Mouse (Mus musculus) embryonic facial prominence, embryonic 12.5 days (tissue): Measurements from ENCODE around the gene Trim7. TPM values are rescaled to one million over a fixed set of nuclear protein-coding genes. Genes with fewer than 3 reads are reported as not detected.

ENCODE experiments used
- ATAC-seq: fragments of 200-750 bp; cut with Nextera tagmentation; 2 replicates; pipeline ENCODE4 v1.8.0; 2017; ENCODE audit not compliant: insufficient number of reproducible peaks, insufficient read depth, low FRiP score, low TSS enrichment
- H3K27ac ChIP-seq: fragments of 300-500 bp; sonication (generic); 2 replicates; pipeline ENCODE4 v1.5.1; 2016; ENCODE audit warnings: mild to moderate bottlenecking
- H3K27me3 ChIP-seq: fragments of 300-500 bp; sonication (generic); 2 replicates; pipeline ENCODE4 v1.6.1; 2016; ENCODE audit warnings: mild to moderate bottlenecking, moderate library complexity
- H3K36me3 ChIP-seq: fragments of 300-500 bp; sonication (generic); 2 replicates; pipeline ENCODE4 v1.6.1; 2016; ENCODE audit warnings: mild to moderate bottlenecking
- H3K4me1 ChIP-seq: fragments of 300-500 bp; sonication (generic); 2 replicates; pipeline ENCODE4 v1.6.1; 2016
- H3K4me2 ChIP-seq: fragments of 300-500 bp; sonication (generic); replicated peaks from 2 replicates; pipeline ENCODE4 v1.6.1; 2016; ENCODE audit warnings: mild to moderate bottlenecking, moderate library complexity
- H3K4me3 ChIP-seq: fragments of 300-500 bp; sonication (generic); 2 replicates; pipeline ENCODE4 v1.5.1; 2016; ENCODE audit warnings: mild to moderate bottlenecking
- H3K9ac ChIP-seq: fragments of 300-500 bp; sonication (generic); 2 replicates; pipeline ENCODE4 v1.6.1; 2016; ENCODE audit warnings: mild to moderate bottlenecking, moderate library complexity
- H3K9me3 ChIP-seq: fragments of 300-500 bp; sonication (generic); 2 replicates; pipeline ENCODE4 v1.6.1; 2016; ENCODE audit warnings: mild to moderate bottlenecking, moderate library complexity
- whole genome bisulfite sequencing: fragments of 180-500 bp; shearing (Covaris S2); methylation state at CpG from one replicate; pipeline ENCODE4 v1.1.7; 2016; 5-methylcytosine and 5-hydroxymethylcytosine counted together
- polyA plus RNA-seq: library from polyadenylated mRNA; unstranded; fragments of >200 nt; fragmentation: Nextera tagmentation; extraction: Ambion mirVana; gene quantifications from 2 replicates; pipeline ENCODE4 v1.2.1, GENCODE M21; 2016

The Trim7 gene
- polyA plus RNA-seq, 1 experiment from 2014 or later = 0.65 TPM

DNA sequence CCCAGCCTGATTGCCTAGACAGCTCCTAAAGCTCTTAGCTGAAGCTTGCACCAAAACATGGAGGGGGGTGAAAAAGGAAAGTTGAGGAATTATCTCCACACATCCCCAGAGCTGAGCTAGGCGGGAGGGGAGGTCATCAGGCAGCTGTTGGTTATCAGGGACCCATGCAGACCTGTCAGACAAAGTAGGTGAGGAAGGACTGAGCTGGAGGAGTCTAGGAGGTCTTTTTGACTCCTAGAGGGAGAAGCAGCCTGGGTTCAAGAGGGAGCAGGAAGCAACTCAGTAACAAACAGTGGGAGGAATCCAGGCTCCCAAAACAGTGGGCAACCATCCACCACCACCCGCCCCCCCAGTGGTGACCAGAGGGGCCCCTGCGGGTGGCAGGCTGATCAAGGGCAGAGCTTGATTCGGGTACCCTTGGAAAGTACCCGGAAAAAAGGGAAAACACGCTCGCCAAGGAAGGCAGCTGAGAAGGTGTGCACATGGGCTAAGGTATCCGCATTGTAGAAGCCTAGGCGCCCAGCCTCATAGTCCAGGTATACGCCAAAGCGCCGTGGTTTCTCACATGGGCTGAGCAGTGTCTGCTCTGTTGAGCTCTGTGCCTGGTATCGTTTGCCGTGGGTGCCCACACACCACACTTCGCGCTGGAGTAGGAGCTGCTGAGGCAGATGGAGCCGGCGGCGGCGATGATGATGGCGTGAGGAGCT lies 18.9 kb upstream of the Trim7 start:
- no peak overlapping the region for H3K4me2 ChIP-seq
- H3K36me3 ChIP-seq = peaks cover 96% of the 10 kb centered on the region
- H3K9ac ChIP-seq = no peak overlapping the region
- ATAC-seq = peak; percentile 53; the same call in 1 of the 2 replicates
- H3K4me1 ChIP-seq = peaks cover 5% of the 10 kb centered on the region
- no peaks in the 10 kb centered on the region for H3K9me3 ChIP-seq
- no peaks in the 10 kb centered on the region for H3K27me3 ChIP-seq
- 57% methylated on average over 21 of the region's 21 CpGs for WGBS
- peak overlapping the region; percentile 30; the same call in 1 of the 2 replicates for H3K27ac ChIP-seq
- no peak overlapping the region for H3K4me3 ChIP-seq

DNA sequence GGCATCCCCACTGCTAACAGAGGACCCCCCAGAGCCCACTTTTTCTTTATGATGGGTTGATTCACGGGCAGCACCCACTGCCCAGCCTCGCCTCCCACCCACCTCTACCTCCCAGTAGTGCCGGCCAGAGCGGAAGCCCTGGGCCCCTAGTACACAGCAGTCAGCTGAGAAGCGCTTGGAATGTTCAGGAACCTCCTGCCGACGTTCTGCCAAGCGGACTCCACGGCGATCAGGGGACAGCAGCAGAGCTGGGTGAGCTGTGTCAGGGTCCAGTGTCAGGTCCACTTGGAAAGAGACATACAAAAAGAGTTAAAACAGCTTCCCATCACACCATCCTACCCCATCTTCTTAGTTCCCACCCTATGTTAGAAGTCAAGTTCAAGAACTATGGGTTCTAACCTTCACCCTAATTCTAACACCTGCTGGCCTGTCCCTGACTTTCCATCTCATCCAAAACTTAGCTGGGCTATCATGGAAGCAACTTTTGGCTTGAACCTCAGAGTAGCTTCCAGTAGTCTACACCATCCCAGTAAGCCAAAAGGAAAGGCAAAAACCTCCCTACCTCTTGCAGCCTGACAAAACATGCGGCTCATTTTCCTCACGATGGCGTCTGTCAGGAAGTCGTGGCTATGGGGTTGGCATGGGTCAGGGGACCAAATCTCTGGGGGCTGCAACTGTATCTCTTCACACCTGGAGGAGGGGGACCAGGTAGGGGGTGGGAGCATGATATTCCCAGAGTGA lies 18.2 kb upstream of the Trim7 start:
- H3K27me3 ChIP-seq = no peaks in the 10 kb centered on the region
- 60% methylated on average over 14 of the region's 14 CpGs for WGBS
- H3K9me3 ChIP-seq = no peaks in the 10 kb centered on the region
- no peak overlapping the region for H3K4me2 ChIP-seq
- peaks cover 96% of the 10 kb centered on the region for H3K36me3 ChIP-seq
- H3K9ac ChIP-seq = no peak overlapping the region
- no peak overlapping the region for H3K4me3 ChIP-seq
- 0 out of 2 replicates have a peak overlapping the region, but pooled peaks have one; percentile 46 for H3K27ac ChIP-seq
- 0 out of 2 replicates have a peak, but pooled peaks have one; percentile 47 for ATAC-seq
- no peaks in the 10 kb centered on the region for H3K4me1 ChIP-seq

DNA sequence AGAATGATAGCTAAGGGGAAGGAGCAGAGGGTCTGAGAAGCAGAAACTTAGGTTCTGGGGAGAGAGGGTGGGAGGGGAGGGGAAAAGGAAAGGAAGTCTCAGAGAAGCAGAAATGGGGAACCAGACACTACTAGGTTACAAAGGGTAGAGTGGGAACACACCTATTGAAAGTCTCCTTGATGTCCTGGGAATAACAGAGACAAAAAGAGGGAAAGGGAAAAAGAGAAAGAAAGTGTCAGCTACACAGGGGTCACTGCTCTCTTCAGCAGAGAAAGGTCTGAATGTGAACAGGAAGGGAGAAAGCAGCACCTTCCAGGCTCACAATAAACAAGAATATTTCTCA lies 17.7 kb upstream of the Trim7 start:
- no peaks in the 10 kb centered on the region for H3K27me3 ChIP-seq
- H3K9ac ChIP-seq = no peak overlapping the region
- H3K4me2 ChIP-seq = no peak overlapping the region
- peaks cover 90% of the 10 kb centered on the region for H3K36me3 ChIP-seq
- H3K27ac ChIP-seq = 0 out of 2 replicates have a peak overlapping the region, but pooled peaks have one; percentile 46
- no peak overlapping the region for H3K4me3 ChIP-seq
- no peaks in the 10 kb centered on the region for H3K9me3 ChIP-seq
- ATAC-seq = no peak
- no peaks in the 10 kb centered on the region for H3K4me1 ChIP-seq

DNA sequence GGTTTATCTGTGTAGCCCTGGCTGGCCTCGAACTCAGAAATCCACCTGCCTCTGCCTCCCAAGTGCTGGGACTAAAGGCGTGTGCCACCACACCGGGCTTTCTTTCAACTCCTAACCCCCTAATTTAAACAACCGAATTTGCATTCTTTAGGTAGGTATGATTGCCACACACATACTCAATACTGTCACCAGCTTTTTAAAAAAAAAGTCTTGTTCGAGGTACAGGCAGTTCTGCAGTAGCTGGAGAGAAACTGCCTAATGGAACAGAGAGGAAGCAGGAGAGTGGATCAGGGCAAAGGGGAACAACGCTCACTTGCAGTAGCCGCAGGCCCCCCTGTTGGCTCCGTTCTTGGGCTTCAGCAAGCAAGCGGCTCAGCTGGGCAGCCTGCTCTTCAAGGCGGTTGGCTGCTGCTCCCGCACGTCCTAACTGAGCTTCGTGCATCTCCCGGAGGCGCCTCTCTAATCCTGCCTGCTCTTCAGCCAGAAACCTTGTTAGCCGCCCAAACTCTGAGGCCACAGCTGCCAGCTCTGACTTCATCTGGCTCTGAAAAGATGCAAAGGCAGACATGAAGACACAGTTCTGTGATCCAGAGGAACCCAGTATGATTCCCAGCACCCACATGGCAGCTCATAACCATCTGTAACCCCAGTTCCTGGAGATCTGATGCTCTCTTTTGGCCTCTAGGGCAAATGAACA lies 17.1 kb upstream of the Trim7 start:
- WGBS = 75% methylated on average over 16 of the region's 16 CpGs
- no peak overlapping the region for H3K4me3 ChIP-seq
- peaks cover 84% of the 10 kb centered on the region for H3K36me3 ChIP-seq
- H3K9ac ChIP-seq = no peak overlapping the region
- no peak overlapping the region for H3K27ac ChIP-seq
- no peaks in the 10 kb centered on the region for H3K9me3 ChIP-seq
- H3K4me1 ChIP-seq = no peaks in the 10 kb centered on the region
- no peaks in the 10 kb centered on the region for H3K27me3 ChIP-seq
- no peak for ATAC-seq
- H3K4me2 ChIP-seq = no peak overlapping the region

DNA sequence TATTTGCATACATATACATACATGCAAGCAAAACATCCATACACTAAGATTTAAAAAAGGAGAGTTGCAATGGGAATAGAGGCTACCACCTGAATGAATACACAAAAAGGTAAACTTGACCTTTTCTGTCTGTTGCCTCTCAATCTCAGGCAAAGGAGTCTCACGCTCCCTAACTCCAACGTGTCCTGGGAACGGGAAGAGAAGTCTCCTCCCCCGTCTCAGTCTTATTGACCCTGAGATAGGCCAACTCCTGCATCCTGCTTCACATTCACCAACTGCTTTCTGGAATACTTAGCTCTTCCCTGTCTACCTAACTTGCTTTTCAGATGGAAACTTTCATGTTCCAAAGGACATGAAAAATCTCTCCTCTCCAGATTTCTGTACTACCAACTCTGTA lies 16.5 kb upstream of the Trim7 start:
- no peak overlapping the region for H3K27ac ChIP-seq
- WGBS = 59% methylated on average over 4 of the region's 4 CpGs
- H3K4me3 ChIP-seq = no peak overlapping the region
- H3K9me3 ChIP-seq = no peaks in the 10 kb centered on the region
- no peaks in the 10 kb centered on the region for H3K4me1 ChIP-seq
- no peak overlapping the region for H3K4me2 ChIP-seq
- no peaks in the 10 kb centered on the region for H3K27me3 ChIP-seq
- no peak overlapping the region for H3K9ac ChIP-seq
- ATAC-seq = no peak
- peaks cover 79% of the 10 kb centered on the region for H3K36me3 ChIP-seq

DNA sequence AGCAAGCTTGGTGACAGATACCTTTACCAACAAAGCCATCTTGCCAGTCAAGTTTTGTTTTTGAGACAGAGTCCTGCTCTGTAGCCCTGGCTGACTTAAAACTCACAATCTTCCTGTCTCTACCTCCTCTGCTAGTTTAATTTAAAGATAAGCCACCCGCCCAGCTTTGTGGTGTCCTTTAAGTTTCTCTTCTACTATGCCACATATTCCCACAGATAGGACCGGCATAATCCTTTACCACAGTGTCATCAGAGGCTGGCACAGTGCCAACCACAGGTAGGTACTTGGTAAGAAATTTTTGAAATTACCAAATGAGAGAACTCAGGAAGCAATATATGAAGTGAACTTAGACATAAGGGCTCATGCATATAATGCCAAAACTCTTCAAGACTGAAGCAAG lies 15.8 kb upstream of the Trim7 start:
- peaks cover 71% of the 10 kb centered on the region for H3K36me3 ChIP-seq
- WGBS = 89% methylated on average over 2 of the region's 2 CpGs

DNA sequence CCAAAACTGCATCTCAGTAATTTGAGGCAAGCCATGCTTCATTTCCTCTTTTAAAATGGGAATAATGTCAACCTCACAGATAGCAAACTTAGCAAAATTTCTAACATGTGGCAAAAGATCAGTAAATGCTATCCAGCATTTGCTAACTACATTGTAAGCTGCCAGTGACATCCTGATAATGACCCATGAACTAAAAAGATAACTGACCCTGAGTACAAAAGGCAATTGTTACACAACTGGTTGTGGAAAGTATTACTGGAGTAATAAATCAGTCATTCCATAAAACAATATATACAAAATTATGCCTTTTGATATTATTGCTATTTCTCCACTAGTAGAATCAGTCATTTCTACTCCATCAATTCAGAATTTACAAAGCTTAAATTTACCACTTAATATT lies 12.2 kb upstream of the Trim7 start:
- Histone ChIP-seq H3K4me2 (no peak overlapping the region), H3K27ac (no peak overlapping the region), H3K4me3 (no peak overlapping the region), H3K9me3 (no peaks in the 10 kb centered on the region), H3K27me3 (no peaks in the 10 kb centered on the region), H3K36me3 (peaks cover 41% of the 10 kb centered on the region), H3K9ac (no peak overlapping the region), H3K4me1 (peaks cover 13% of the 10 kb centered on the region; the same call in 1 of the 2 replicates)
- no peak for ATAC-seq

More for the DNA sequence above, 15.8 kb upstream of the Trim7 start:
- H3K9ac ChIP-seq = no peak overlapping the region
- no peaks in the 10 kb centered on the region for H3K9me3 ChIP-seq
- H3K4me2 ChIP-seq = no peak overlapping the region
- no peak overlapping the region for H3K27ac ChIP-seq
- no peaks in the 10 kb centered on the region for H3K27me3 ChIP-seq
- H3K4me1 ChIP-seq = no peaks in the 10 kb centered on the region
- no peak for ATAC-seq
- no peak overlapping the region for H3K4me3 ChIP-seq

DNA sequence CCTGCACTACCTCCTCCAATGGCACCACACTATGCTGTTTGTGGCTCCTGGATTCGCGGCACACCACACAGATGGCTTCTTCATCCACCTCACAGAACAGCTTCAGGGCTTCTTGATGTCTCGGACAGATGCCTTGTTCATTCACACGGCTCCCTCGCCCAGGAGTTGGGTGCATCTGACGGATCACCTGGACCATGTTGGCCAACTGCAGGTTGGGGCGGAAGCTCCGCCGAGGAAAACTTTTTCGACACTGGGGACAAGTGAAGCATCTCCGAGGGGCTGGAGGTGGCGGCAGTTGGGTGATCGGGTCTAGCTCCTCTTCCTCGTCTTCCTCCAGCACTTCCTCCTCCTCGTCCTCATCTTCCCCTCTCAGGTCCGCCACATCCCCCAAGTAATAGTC lies 10.1 kb upstream of the Trim7 start:
- WGBS = 78% methylated on average over 16 of the region's 16 CpGs
- H3K9ac ChIP-seq = peak overlapping the region; percentile 85

DNA sequence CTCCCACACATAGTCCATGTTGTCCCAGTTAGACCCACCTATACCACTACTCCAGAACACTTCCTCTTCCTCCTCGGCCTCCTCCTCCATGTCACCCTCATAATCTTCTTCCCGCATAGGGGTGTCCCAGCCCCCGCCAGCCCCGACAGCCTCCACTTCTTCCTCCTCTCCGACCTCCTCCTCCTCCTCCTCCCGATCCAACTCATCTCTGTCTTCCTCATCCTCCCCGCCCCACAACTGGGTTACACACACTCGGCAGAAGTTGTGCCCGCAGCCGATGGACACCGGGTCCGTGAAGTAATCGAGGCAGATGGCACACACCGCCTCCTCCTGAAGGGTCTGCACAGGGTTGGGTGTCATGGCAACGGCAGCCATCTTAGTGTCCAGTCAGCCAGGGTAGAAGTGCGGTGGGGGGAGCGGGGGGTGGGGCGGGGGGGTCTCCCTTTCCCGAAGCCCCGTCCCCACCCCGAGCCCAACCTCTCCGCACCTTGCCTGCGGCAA lies 9.6 kb upstream of the Trim7 start:
- H3K4me3 ChIP-seq = peak overlapping the region; percentile 86
- H3K9me3 ChIP-seq = no peaks in the 10 kb centered on the region
- H3K27me3 ChIP-seq = no peaks in the 10 kb centered on the region
- H3K36me3 ChIP-seq = peaks cover 18% of the 10 kb centered on the region
- peak overlapping the region; percentile 85 for H3K9ac ChIP-seq
- H3K27ac ChIP-seq = peak overlapping the region; percentile 92
- peak overlapping the region; percentile 89 for H3K4me2 ChIP-seq
- 5% methylated on average over 16 of the region's 23 CpGs for WGBS
- H3K4me1 ChIP-seq = peaks cover 13% of the 10 kb centered on the region; the same call in 1 of the 2 replicates
- peak; percentile 35 for ATAC-seq

More for the DNA sequence above, 10.1 kb upstream of the Trim7 start:
- Histone ChIP-seq H3K9me3 (no peaks in the 10 kb centered on the region), H3K4me2 (peak overlapping the region; percentile 89), H3K27me3 (no peaks in the 10 kb centered on the region), H3K4me1 (peaks cover 13% of the 10 kb centered on the region; the same call in 1 of the 2 replicates), H3K4me3 (peak overlapping the region; percentile 86), H3K27ac (no peak overlapping the region), H3K36me3 (peaks cover 22% of the 10 kb centered on the region)
- ATAC-seq = no peak

DNA sequence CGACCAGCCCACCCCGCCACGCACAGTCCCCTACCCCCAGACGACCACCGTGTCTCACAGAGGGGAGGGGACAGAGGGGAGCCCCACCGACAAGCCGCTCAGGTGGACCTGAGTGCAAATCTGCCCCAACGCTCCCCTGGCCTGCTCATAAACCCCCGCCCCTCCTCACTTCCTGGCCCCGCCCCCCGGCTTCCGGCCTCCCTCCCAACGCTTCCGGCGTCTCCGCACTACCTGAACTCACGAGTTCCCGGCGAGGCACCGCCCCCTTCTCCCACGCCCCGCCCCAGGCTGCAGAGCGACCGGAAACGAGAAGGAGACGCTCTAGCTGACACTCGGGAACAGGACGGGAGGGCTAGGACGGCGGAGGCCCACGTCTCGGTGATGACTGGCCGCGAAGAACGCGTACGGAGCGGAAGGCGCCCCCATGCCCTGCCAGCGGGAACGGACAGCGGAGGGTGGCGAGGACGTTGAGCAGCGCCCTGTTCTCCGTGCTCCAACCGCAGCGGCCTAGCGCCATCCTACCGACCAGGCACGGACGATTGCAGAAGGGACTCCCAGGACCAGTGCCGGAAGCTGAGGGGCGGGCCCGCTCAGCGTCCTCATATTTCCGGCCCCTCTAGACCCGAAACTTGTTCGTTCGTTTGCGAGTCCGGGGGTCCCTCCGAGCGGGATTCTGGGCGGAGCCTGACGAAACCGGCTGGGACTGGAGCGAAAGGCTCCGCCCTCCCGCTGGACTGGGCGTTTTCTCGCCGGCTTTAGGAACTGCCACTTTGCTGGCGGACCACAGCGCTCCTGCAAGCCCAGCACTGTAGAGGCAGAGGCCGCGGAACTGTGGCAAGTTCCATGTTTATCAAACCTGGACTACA lies 8.9 kb upstream of the Trim7 start, which contains the start of gene Trim41:
TSS of gene Trim41 (minus strand) at position 554 of the 866 bp plus-strand sequence.
- ATAC-seq = peak; percentile 96
- under 1% methylated on average over 77 of the region's 77 CpGs for WGBS

DNA sequence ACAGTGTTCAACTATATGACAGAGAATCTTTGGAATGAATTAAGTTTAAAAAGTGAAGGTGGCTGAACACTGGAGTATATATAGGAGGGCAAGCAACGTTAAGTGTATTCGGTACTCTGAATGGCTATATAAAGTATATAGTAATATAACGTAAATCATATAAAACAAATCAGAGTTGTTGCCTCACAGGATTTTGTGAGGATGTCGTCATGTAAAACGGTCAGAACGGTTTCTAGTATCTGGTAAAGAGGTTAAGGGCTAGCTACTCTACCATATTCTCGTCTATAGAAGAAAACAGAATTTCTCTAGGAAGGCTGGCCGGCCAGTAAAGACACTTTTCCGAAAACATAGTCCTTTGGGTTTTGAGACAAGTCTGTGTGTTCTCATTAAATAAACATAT lies 8.1 kb upstream of the Trim7 start:
- Histone ChIP-seq H3K36me3 (peaks cover 4% of the 10 kb centered on the region; the same call in 1 of the 2 replicates), H3K4me1 (peaks cover 13% of the 10 kb centered on the region; the same call in 1 of the 2 replicates), H3K4me3 (peak overlapping the region; percentile 86), H3K27ac (peak overlapping the region; percentile 92), H3K27me3 (no peaks in the 10 kb centered on the region), H3K9me3 (no peaks in the 10 kb centered on the region), H3K9ac (peak overlapping the region; percentile 46; the same call in 1 of the 2 replicates), H3K4me2 (peak overlapping the region; percentile 89)
- no peak for ATAC-seq
- WGBS = 8% methylated on average over 9 of the region's 9 CpGs

More for the DNA sequence above, 8.9 kb upstream of the Trim7 start, which contains the start of gene Trim41:
- H3K4me1 ChIP-seq = peaks cover 13% of the 10 kb centered on the region; the same call in 1 of the 2 replicates
- H3K36me3 ChIP-seq = peaks cover 11% of the 10 kb centered on the region
- peak within 1 kb of the TSS; percentile 86 for H3K4me3 ChIP-seq
- H3K27me3 ChIP-seq = no peaks in the 10 kb centered on the region
- peak within 1 kb of the TSS; percentile 92 for H3K27ac ChIP-seq
- peak within 1 kb of the TSS; percentile 85 for H3K9ac ChIP-seq
- peak within 1 kb of the TSS; percentile 89 for H3K4me2 ChIP-seq
- H3K9me3 ChIP-seq = no peaks in the 10 kb centered on the region
